Mouse (Mus musculus) intestine, embryonic 15.5 days (tissue): ENCODE results near the gene Slc11a2. TPM values are rescaled to one million over a fixed set of nuclear protein-coding genes. Genes with fewer than 3 reads are reported as not detected.
A peak's percentile ranks its signal among the peaks of the same experiment; 100 is the strongest.
"Not testable (repeated sequence)": the region's sequence is repeated elsewhere in the genome, so short reads cannot be mapped to it uniquely, and the experiment has no call there.

Experiments
- ATAC-seq: fragments of 200-750 bp; cut with Nextera tagmentation; 2 replicates; pipeline ENCODE4 v1.8.0; 2017; ENCODE audit warnings: moderate TSS enrichment, moderate library complexity
- H3K27ac ChIP-seq: fragments of 300-500 bp; sonication (generic); 2 replicates; pipeline ENCODE4 v1.5.1; 2015; ENCODE audit warnings: mild to moderate bottlenecking, inconsistent platforms
- H3K27me3 ChIP-seq: fragments of 300-500 bp; sonication (generic); replicated peaks from 2 replicates; pipeline ENCODE4 v1.6.1; 2015; ENCODE audit warnings: inconsistent platforms
- H3K36me3 ChIP-seq: fragments of 300-500 bp; sonication (generic); 2 replicates; pipeline ENCODE4 v1.6.1; 2015; ENCODE audit warnings: inconsistent platforms
- H3K4me1 ChIP-seq: fragments of 300-500 bp; sonication (generic); replicated peaks from 2 replicates; pipeline ENCODE4 v1.6.1; 2015; ENCODE audit warnings: inconsistent platforms
- H3K4me2 ChIP-seq: fragments of 300-500 bp; sonication (generic); replicated peaks from 2 replicates; pipeline ENCODE4 v1.6.1; 2015; ENCODE audit warnings: mild to moderate bottlenecking, inconsistent platforms
- H3K4me3 ChIP-seq: fragments of 300-500 bp; sonication (generic); replicated peaks from 2 replicates; pipeline ENCODE4 v1.5.1; 2015; ENCODE audit warnings: inconsistent platforms
- H3K9ac ChIP-seq: fragments of 300-500 bp; sonication (generic); 2 replicates; pipeline ENCODE4 v1.6.1; 2015; ENCODE audit warnings: inconsistent platforms
- H3K9me3 ChIP-seq: fragments of 300-500 bp; sonication (generic); 2 replicates; pipeline ENCODE4 v1.6.1; 2016; ENCODE audit warnings: inconsistent platforms
- WGBS: fragments of 180-500 bp; shearing (Covaris S2); methylation state at CpG from one replicate; pipeline ENCODE4 v1.1.7; 2015; 5-methylcytosine and 5-hydroxymethylcytosine counted together
- polyA plus RNA-seq: library from polyadenylated mRNA; unstranded; fragments of >200 nt; fragmentation: Nextera tagmentation; extraction: Ambion mirVana; gene quantifications from 2 replicates; pipeline ENCODE4 v1.2.1, GENCODE M21; 2015

The Slc11a2 gene
- polyA plus RNA-seq, 1 experiment from 2014 or later, result 29.8 TPM

- Histone ChIP-seq H3K4me1 (peaks cover 5% of the 10 kb centered on the region; the same call in 1 of the 2 replicates), H3K4me3 (no peak overlapping the region), H3K36me3 (no peaks in the 10 kb centered on the region), H3K27me3 (no peaks in the 10 kb centered on the region), H3K27ac (no peak overlapping the region), H3K9ac (no peak overlapping the region), H3K4me2 (no peak overlapping the region), H3K9me3 (no peaks in the 10 kb centered on the region)
- ATAC-seq, result peak; percentile 65
- WGBS, result 38% methylated on average over 5 of the region's 5 CpGs
Measured at GRCm38 (mm10) chr15:100355876-100356275, 69.0 kb downstream of the Slc11a2 start.

- not testable (repeated sequence) for H3K4me1 ChIP-seq, H3K36me3 ChIP-seq, H3K4me2 ChIP-seq, H3K27ac ChIP-seq, ATAC-seq, H3K4me3 ChIP-seq, H3K9me3 ChIP-seq, H3K9ac ChIP-seq, H3K27me3 ChIP-seq
- WGBS, result 94% methylated on average over 18 of the region's 22 CpGs
Measured at GRCm38 (mm10) chr15:100353399-100353798, 71.5 kb downstream of the Slc11a2 start.

- Histone ChIP-seq H3K9ac (no peak within 1 kb of the TSS), H3K36me3 (no peaks in the 10 kb centered on the region), H3K4me2 (no peak within 1 kb of the TSS), H3K27me3 (no peaks in the 10 kb centered on the region), H3K27ac (no peak within 1 kb of the TSS), H3K4me3 (no peak within 1 kb of the TSS), H3K4me1 (peaks cover 5% of the 10 kb centered on the region; the same call in 1 of the 2 replicates), H3K9me3 (no peaks in the 10 kb centered on the region)
- peak; percentile 22; the same call in 1 of the 2 replicates for ATAC-seq
- 72% methylated on average over 10 of the region's 10 CpGs for WGBS
Measured at GRCm38 (mm10) chr15:100352711-100353250, 72.1 kb downstream of the Slc11a2 start, which contains the start of the genes Methig1 and Mettl7a2. TSS of gene Methig1 (plus strand) at chr15:100353149. TSS of gene Mettl7a2 (plus strand) at chr15:100353200.

- Histone ChIP-seq H3K4me3 (no peak overlapping the region), H3K4me2 (no peak overlapping the region), H3K9me3 (no peaks in the 10 kb centered on the region), H3K36me3 (no peaks in the 10 kb centered on the region), H3K4me1 (peaks cover 5% of the 10 kb centered on the region; the same call in 1 of the 2 replicates), H3K27me3 (no peaks in the 10 kb centered on the region), H3K9ac (no peak overlapping the region), H3K27ac (no peak overlapping the region)
- 60% methylated on average over 6 of the region's 6 CpGs for WGBS
- no peak for ATAC-seq
Measured at GRCm38 (mm10) chr15:100351501-100352060, 73.3 kb downstream of the Slc11a2 start.

- Histone ChIP-seq H3K4me2 (no peak overlapping the region), H3K27ac (no peak overlapping the region), H3K9me3 (no peaks in the 10 kb centered on the region), H3K27me3 (no peaks in the 10 kb centered on the region), H3K9ac (no peak overlapping the region), H3K36me3 (no peaks in the 10 kb centered on the region), H3K4me1 (peaks cover 5% of the 10 kb centered on the region; the same call in 1 of the 2 replicates), H3K4me3 (no peak overlapping the region)
- ATAC-seq, result peak; percentile 29; the same call in 1 of the 2 replicates
- 17% methylated on average over 2 of the region's 2 CpGs for WGBS
Measured at GRCm38 (mm10) chr15:100349496-100349895, 75.4 kb downstream of the Slc11a2 start.

- Histone ChIP-seq H3K4me1 (peaks cover 5% of the 10 kb centered on the region; the same call in 1 of the 2 replicates), H3K27me3 (no peaks in the 10 kb centered on the region), H3K27ac (no peak overlapping the region), H3K9me3 (no peaks in the 10 kb centered on the region), H3K4me3 (no peak overlapping the region), H3K9ac (no peak overlapping the region), H3K36me3 (no peaks in the 10 kb centered on the region), H3K4me2 (no peak overlapping the region)
- ATAC-seq, result peak; percentile 67; the same call in 1 of the 2 replicates
- 71% methylated on average over 14 of the region's 14 CpGs for WGBS
Measured at GRCm38 (mm10) chr15:100346761-100347160, 78.1 kb downstream of the Slc11a2 start.

GRCm38 (mm10) chr15:100345484-100345883 is 79.4 kb downstream of the Slc11a2 start:
- Histone ChIP-seq H3K27me3 (no peaks in the 10 kb centered on the region), H3K4me1 (no peaks in the 10 kb centered on the region), H3K9ac (no peak overlapping the region), H3K27ac (no peak overlapping the region), H3K4me2 (no peak overlapping the region), H3K4me3 (no peak overlapping the region), H3K36me3 (no peaks in the 10 kb centered on the region), H3K9me3 (no peaks in the 10 kb centered on the region)
- ATAC-seq, result no peak

- H3K4me1 ChIP-seq, H3K4me2 ChIP-seq, H3K9me3 ChIP-seq, H3K4me3 ChIP-seq, H3K9ac ChIP-seq, H3K36me3 ChIP-seq, H3K27ac ChIP-seq, H3K27me3 ChIP-seq, ATAC-seq: not testable (repeated sequence)
- WGBS, result 34% methylated on average over 4 of the region's 5 CpGs
Measured at GRCm38 (mm10) chr15:100341314-100341980, 83.4 kb downstream of the Slc11a2 start.

Other genes with a start within 250 kb of the Slc11a2 start
- 41.5 and 44.5 TPM in 2 replicates for gene Atf1, start 197.3 kb downstream of the Slc11a2 start, polyA plus RNA-seq
- gene Tmprss12, start 144.2 kb downstream of the Slc11a2 start, polyA plus RNA-seq, result not detected in 2 replicates
- 4.2 and 4.6 TPM in 2 replicates for gene Mettl7a1, start 120.9 kb downstream of the Slc11a2 start, polyA plus RNA-seq
- 0.21 TPM in 1 of 2 replicates, not detected in the other for gene Mettl7a3, start 90.1 kb downstream of the Slc11a2 start, polyA plus RNA-seq
- 0.14 and 0.15 TPM in 2 replicates for gene Methig1, start 71.9 kb downstream of the Slc11a2 start, polyA plus RNA-seq
- not detected in 2 replicates for gene Mettl7a2, start 71.9 kb downstream of the Slc11a2 start, polyA plus RNA-seq
- 0.40 TPM in 1 of 2 replicates, not detected in the other for gene Higd1c, start 60.5 kb downstream of the Slc11a2 start, polyA plus RNA-seq
- gene Gm5475, start 2.9 kb downstream of the Slc11a2 start, polyA plus RNA-seq, result 0.13 and 0.19 TPM in 2 replicates
- gene Letmd1, start 44.0 kb upstream of the Slc11a2 start, polyA plus RNA-seq, result 31.2 and 32.9 TPM in 2 replicates
- 7.7 and 8.7 TPM in 2 replicates for gene Csrnp2, start 70.4 kb upstream of the Slc11a2 start, polyA plus RNA-seq
- gene Tfcp2, start 126.9 kb upstream of the Slc11a2 start, polyA plus RNA-seq, result 15.5 and 16.2 TPM in 2 replicates
- gene Pou6f1, start 174.9 kb upstream of the Slc11a2 start, polyA plus RNA-seq, result 4.0 and 4.4 TPM in 2 replicates
- 245 and 263 TPM in 2 replicates for gene Dazap2, start 190.3 kb upstream of the Slc11a2 start, polyA plus RNA-seq
- gene Smagp, start 211.9 kb upstream of the Slc11a2 start, polyA plus RNA-seq, result 37.7 and 41.2 TPM in 2 replicates
- gene Bin2, start 244.5 kb upstream of the Slc11a2 start, polyA plus RNA-seq, result 6.7 and 7.2 TPM in 2 replicates